Mouse (Mus musculus) embryonic facial prominence, embryonic 14.5 days (tissue): Measurements from ENCODE around the gene Ngb. TPM values are rescaled to one million over a fixed set of nuclear protein-coding genes. Genes with fewer than 3 reads are reported as not detected.

Experiments
- ATAC-seq: fragments of 200-750 bp; cut with Nextera tagmentation; 2 replicates; pipeline ENCODE4 v1.8.0; 2017; ENCODE audit warnings: low read depth, moderate number of reproducible peaks, moderate TSS enrichment
- DNase-seq: peaks from one replicate; pipeline ENCODE4 v3.0.0-alpha.2; 2015; ENCODE audit warnings: low spot score
- H3K27ac ChIP-seq: fragments of 300-500 bp; sonication (generic); replicated peaks from 2 replicates; pipeline ENCODE4 v1.5.1; 2014; ENCODE audit warnings: low read depth, mild to moderate bottlenecking, low read length, moderate library complexity
- H3K27me3 ChIP-seq: fragments of 300-500 bp; sonication (generic); replicated peaks from 2 replicates; pipeline ENCODE4 v1.6.1; 2014; ENCODE audit warnings: low read length; ENCODE audit not compliant: control insufficient read depth, insufficient read depth
- H3K36me3 ChIP-seq: fragments of 300-500 bp; sonication (generic); 2 replicates; pipeline ENCODE4 v1.6.1; 2014; ENCODE audit warnings: low read length, mixed read lengths; ENCODE audit not compliant: control insufficient read depth, insufficient read depth
- H3K4me1 ChIP-seq: fragments of 300-500 bp; sonication (generic); 2 replicates; pipeline ENCODE4 v1.6.1; 2014; ENCODE audit warnings: antibody characterized with exemption, low read length; ENCODE audit not compliant: control insufficient read depth, insufficient read depth
- H3K4me2 ChIP-seq: fragments of 300-500 bp; sonication (generic); 2 replicates; pipeline ENCODE4 v1.6.1; 2014; ENCODE audit warnings: low read depth, mild to moderate bottlenecking, low read length, moderate library complexity, mixed read lengths
- H3K4me3 ChIP-seq: fragments of 300-500 bp; sonication (generic); 2 replicates; pipeline ENCODE4 v1.5.1; 2014; ENCODE audit warnings: low read depth, mild to moderate bottlenecking, low read length
- H3K9ac ChIP-seq: fragments of 300-500 bp; sonication (generic); 2 replicates; pipeline ENCODE4 v1.6.1; 2014; ENCODE audit warnings: low read depth, mild to moderate bottlenecking, low read length, moderate library complexity, mixed read lengths
- H3K9me3 ChIP-seq: fragments of 300-500 bp; sonication (generic); 2 replicates; pipeline ENCODE4 v1.6.1; 2016; ENCODE audit warnings: low read length; ENCODE audit not compliant: control insufficient read depth
- WGBS: fragments of 180-500 bp; shearing (Covaris S2); extraction: QIAGEN DNeasy Blood & Tissue Kit; methylation state at CpG from one replicate; pipeline ENCODE4 v1.1.7; 2014; 5-methylcytosine and 5-hydroxymethylcytosine counted together
- polyA plus RNA-seq: library from polyadenylated mRNA; unstranded; fragments of >200 nt; fragmentation: Nextera tagmentation; extraction: Ambion mirVana; gene quantifications from 2 replicates; pipeline ENCODE4 v1.2.1, GENCODE M21; 2014

The Ngb gene
- polyA plus RNA-seq, 1 experiment from 2014 or later, result 0.24 TPM

GRCm38 (mm10) chr12:87088331-87088730, 14.0 kb downstream of the Ngb start:
- Histone ChIP-seq H3K27ac (no peak overlapping the region), H3K9me3 (no peaks in the 10 kb centered on the region), H3K36me3 (no peaks in the 10 kb centered on the region), H3K4me3 (no peak overlapping the region), H3K27me3 (no peaks in the 10 kb centered on the region), H3K4me2 (no peak overlapping the region), H3K9ac (no peak overlapping the region), H3K4me1 (no peaks in the 10 kb centered on the region)
- 40% methylated on average over 4 of the region's 4 CpGs for WGBS
- ATAC-seq (no peak), DNase-seq (no peak)

- Histone ChIP-seq H3K4me1 (no peaks in the 10 kb centered on the region), H3K4me3 (no peak overlapping the region), H3K27me3 (no peaks in the 10 kb centered on the region), H3K27ac (no peak overlapping the region), H3K9ac (no peak overlapping the region), H3K4me2 (no peak overlapping the region), H3K9me3 (no peaks in the 10 kb centered on the region), H3K36me3 (no peaks in the 10 kb centered on the region)
- no peak for ATAC-seq
- 49% methylated on average over 7 of the region's 7 CpGs for WGBS
- no peak for DNase-seq
Observed at GRCm38 (mm10) chr12:87087236-87087635, 15.1 kb downstream of the Ngb start.

GRCm38 (mm10) chr12:87082797-87083196, 19.5 kb downstream of the Ngb start:
- 78% methylated on average over 8 of the region's 8 CpGs for WGBS
- no peak overlapping the region for H3K27ac ChIP-seq

GRCm38 (mm10) chr12:87076610-87077009, 25.7 kb downstream of the Ngb start:
- 87% methylated on average over 2 of the region's 2 CpGs for WGBS
- DNase-seq, result no peak

More at GRCm38 (mm10) chr12:87082797-87083196, 19.5 kb downstream of the Ngb start:
- H3K4me2 ChIP-seq, result no peak overlapping the region
- no peak overlapping the region for H3K9ac ChIP-seq
- no peaks in the 10 kb centered on the region for H3K4me1 ChIP-seq
- no peaks in the 10 kb centered on the region for H3K9me3 ChIP-seq
- no peaks in the 10 kb centered on the region for H3K36me3 ChIP-seq
- H3K4me3 ChIP-seq, result no peak overlapping the region
- no peaks in the 10 kb centered on the region for H3K27me3 ChIP-seq
- DNase-seq, result no peak
- ATAC-seq, result no peak

GRCm38 (mm10) chr12:87070520-87070919, 31.8 kb downstream of the Ngb start:
- ATAC-seq (no peak), DNase-seq (no peak)
- no peak overlapping the region for H3K4me3 ChIP-seq
- H3K4me2 ChIP-seq, result no peak overlapping the region
- no peaks in the 10 kb centered on the region for H3K36me3 ChIP-seq
- no peaks in the 10 kb centered on the region for H3K27me3 ChIP-seq
- H3K4me1 ChIP-seq, result no peaks in the 10 kb centered on the region
- no peak overlapping the region for H3K27ac ChIP-seq
- H3K9ac ChIP-seq, result no peak overlapping the region
- H3K9me3 ChIP-seq, result no peaks in the 10 kb centered on the region
- WGBS, result 59% methylated on average over 5 of the region's 5 CpGs

More at GRCm38 (mm10) chr12:87076610-87077009, 25.7 kb downstream of the Ngb start:
- no peak for ATAC-seq
- no peaks in the 10 kb centered on the region for H3K9me3 ChIP-seq
- no peaks in the 10 kb centered on the region for H3K4me1 ChIP-seq
- H3K4me3 ChIP-seq, result no peak overlapping the region
- no peak overlapping the region for H3K27ac ChIP-seq
- no peaks in the 10 kb centered on the region for H3K27me3 ChIP-seq
- H3K36me3 ChIP-seq, result no peaks in the 10 kb centered on the region
- H3K9ac ChIP-seq, result no peak overlapping the region
- no peak overlapping the region for H3K4me2 ChIP-seq

- ATAC-seq, result peak; percentile 44; the same call in 1 of the 2 replicates
- DNase-seq, result peak; percentile 33
- WGBS, result 78% methylated on average over 5 of the region's 5 CpGs
Observed at GRCm38 (mm10) chr12:87066429-87066828, 35.9 kb downstream of the Ngb start.

GRCm38 (mm10) chr12:87065446-87065845, 36.9 kb downstream of the Ngb start:
- 86% methylated on average over 11 of the region's 11 CpGs for WGBS
- H3K4me2 ChIP-seq, result no peak overlapping the region
- no peak for ATAC-seq
- no peaks in the 10 kb centered on the region for H3K4me1 ChIP-seq
- H3K27ac ChIP-seq, result no peak overlapping the region
- no peak overlapping the region for H3K4me3 ChIP-seq
- H3K27me3 ChIP-seq, result no peaks in the 10 kb centered on the region
- H3K9ac ChIP-seq, result no peak overlapping the region
- no peaks in the 10 kb centered on the region for H3K36me3 ChIP-seq
- no peaks in the 10 kb centered on the region for H3K9me3 ChIP-seq
- no peak for DNase-seq

More at GRCm38 (mm10) chr12:87066429-87066828, 35.9 kb downstream of the Ngb start:
- no peak overlapping the region for H3K9ac ChIP-seq
- H3K4me1 ChIP-seq, result no peaks in the 10 kb centered on the region
- H3K9me3 ChIP-seq, result no peaks in the 10 kb centered on the region
- no peak overlapping the region for H3K4me3 ChIP-seq
- no peak overlapping the region for H3K27ac ChIP-seq
- H3K27me3 ChIP-seq, result no peaks in the 10 kb centered on the region
- H3K4me2 ChIP-seq, result no peak overlapping the region
- no peaks in the 10 kb centered on the region for H3K36me3 ChIP-seq

- Histone ChIP-seq H3K4me2 (no peak overlapping the region), H3K27me3 (no peaks in the 10 kb centered on the region; the same call in 1 of the 2 replicates), H3K4me3 (no peak overlapping the region), H3K27ac (no peak overlapping the region), H3K9ac (no peak overlapping the region), H3K9me3 (no peaks in the 10 kb centered on the region), H3K4me1 (no peaks in the 10 kb centered on the region), H3K36me3 (no peaks in the 10 kb centered on the region)
- ATAC-seq (no peak), DNase-seq (no peak)
- 61% methylated on average over 17 of the region's 17 CpGs for WGBS
Observed at GRCm38 (mm10) chr12:87057066-87057465, 45.3 kb downstream of the Ngb start.

GRCm38 (mm10) chr12:87054873-87055272, 47.5 kb downstream of the Ngb start:
- Histone ChIP-seq H3K27ac (no peak overlapping the region), H3K4me1 (no peaks in the 10 kb centered on the region), H3K4me3 (no peak overlapping the region), H3K36me3 (no peaks in the 10 kb centered on the region), H3K9me3 (no peaks in the 10 kb centered on the region), H3K4me2 (no peak overlapping the region), H3K27me3 (no peaks in the 10 kb centered on the region; the same call in 1 of the 2 replicates), H3K9ac (no peak overlapping the region)
- ATAC-seq (no peak), DNase-seq (no peak)
- WGBS, result 65% methylated on average over 7 of the region's 7 CpGs
